Comparison of ENCODE assay signal across 8 mouse cellular contexts in the genomic region with DNA sequence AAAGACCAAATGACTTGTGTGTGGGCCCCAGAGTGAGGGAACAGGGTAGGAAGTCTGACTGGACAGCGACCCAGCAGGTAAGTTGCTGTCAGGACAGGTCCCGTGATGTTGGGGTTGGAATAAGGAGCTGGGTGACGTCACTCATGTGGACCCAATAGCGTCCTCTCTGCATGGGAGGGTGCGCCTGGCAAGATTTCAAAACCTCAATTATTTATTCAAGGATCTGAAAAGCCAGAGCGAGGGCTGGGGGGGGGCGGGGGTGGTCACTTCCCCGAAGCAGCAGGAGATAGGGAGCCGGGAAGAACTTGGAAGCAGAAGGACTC. TPM values are rescaled to one million over a fixed set of nuclear protein-coding genes. Genes with fewer than 3 reads are reported as not detected.
DNase-seq lines count a peak whose midpoint lies in the region; ATAC-seq and TF ChIP-seq lines count a peak whose summit lies in the region.

No protein-coding gene starts in this region.

- TF ChIP-seq CTCF in lung, adult 2 months (IDR thresholded peaks at IDR 0.05; ENCODE audit: insufficient read depth, low read length): no peak

- peaks cover 22% of the 10 kb centered on the region for H3K27me3 ChIP-seq in embryonic facial prominence, embryonic 11.5 days (ENCODE audit: control insufficient read depth, insufficient read depth, low read length)
- peaks cover 20% of the 10 kb centered on the region; the same call in 1 of the 2 replicates for H3K27me3 ChIP-seq in kidney, embryonic 14.5 days (ENCODE audit: control insufficient read depth, insufficient read depth, low read length)
- H3K27me3 ChIP-seq in midbrain, embryonic 13.5 days: peaks cover 50% of the 10 kb centered on the region

- peak overlapping the region; percentile 99 for H3K4me2 ChIP-seq in embryonic facial prominence, embryonic 11.5 days (ENCODE audit: low read depth, low read length)
- peak overlapping the region; percentile 98 for H3K4me2 ChIP-seq in kidney, embryonic 14.5 days (replicated peaks; ENCODE audit: low read depth, low read length)
- H3K4me2 ChIP-seq in midbrain, embryonic 13.5 days (replicated peaks): peak overlapping the region; percentile 89

- peaks cover 6% of the 10 kb centered on the region for H3K4me1 ChIP-seq in lung, adult 2 months (ENCODE audit: control insufficient read depth, insufficient read depth, low read length)
- peaks cover 15% of the 10 kb centered on the region for H3K4me1 ChIP-seq in embryonic facial prominence, embryonic 11.5 days (ENCODE audit: control insufficient read depth, insufficient read depth, low read length)
- peaks cover 13% of the 10 kb centered on the region for H3K4me1 ChIP-seq in kidney, embryonic 14.5 days (ENCODE audit: control insufficient read depth, insufficient read depth, low read length)
- peaks cover 25% of the 10 kb centered on the region for H3K4me1 ChIP-seq in midbrain, embryonic 13.5 days (replicated peaks)

- H3K9ac ChIP-seq in embryonic facial prominence, embryonic 11.5 days (replicated peaks; ENCODE audit: low read length): no peak overlapping the region
- no peak overlapping the region for H3K9ac ChIP-seq in kidney, embryonic 14.5 days (ENCODE audit: low read depth, low read length)
- H3K9ac ChIP-seq in midbrain, embryonic 13.5 days (replicated peaks): peak overlapping the region; percentile 65

- no peak for TF ChIP-seq POLR2A in lung, adult 2 months (IDR thresholded peaks at IDR 0.05; ENCODE audit: borderline replicate concordance, extremely low read depth, low read depth, low read length)

- no peak; the same call in 1 of the 2 replicates for ATAC-seq in embryonic facial prominence, embryonic 11.5 days (replicated peaks; ENCODE audit: insufficient number of reproducible peaks, low FRiP score, low TSS enrichment, low read depth)
- 0 out of 2 replicates have a peak, but pooled peaks have one; percentile 1 for ATAC-seq in kidney, embryonic 14.5 days (ENCODE audit: low FRiP score, low TSS enrichment)
- 0 out of 2 replicates have a peak, but pooled peaks have one; percentile 2 for ATAC-seq in midbrain, embryonic 13.5 days

- 6% methylated on average over 9 of the region's 9 CpGs for WGBS in lung, adult 2 months
- WGBS in embryonic facial prominence, embryonic 11.5 days: 3% methylated on average over 9 of the region's 9 CpGs
- under 1% methylated on average over 8 of the region's 9 CpGs for WGBS in kidney, embryonic 14.5 days
- 0% methylated on average over 9 of the region's 9 CpGs for WGBS in midbrain, embryonic 13.5 days

- DNase-seq in lung, adult 18-20 months: peak; percentile 54 to 77
- DNase-seq in lung, adult 2 months: no peak
- peak; percentile 40 for DNase-seq in embryonic facial prominence, embryonic 11.5 days (ENCODE audit: low spot score)
- no peak for DNase-seq in layer of hippocampus, adult 9-11 months
- no peak for DNase-seq in gastrocnemius, postnatal 4 days (ENCODE audit: low spot score in 2 of 2)
- no peak for DNase-seq in testis, postnatal 10 days (ENCODE audit: low spot score)

- no peaks in the 10 kb centered on the region for H3K36me3 ChIP-seq in embryonic facial prominence, embryonic 11.5 days (replicated peaks; ENCODE audit: control insufficient read depth, insufficient read depth, low read depth, low read length)
- no peaks in the 10 kb centered on the region for H3K36me3 ChIP-seq in kidney, embryonic 14.5 days (ENCODE audit: control insufficient read depth, insufficient read depth, low read length)
- H3K36me3 ChIP-seq in midbrain, embryonic 13.5 days: no peaks in the 10 kb centered on the region

- no peaks in the 10 kb centered on the region for H3K9me3 ChIP-seq in embryonic facial prominence, embryonic 11.5 days (replicated peaks; ENCODE audit: control insufficient read depth, low read length)
- no peaks in the 10 kb centered on the region for H3K9me3 ChIP-seq in kidney, embryonic 14.5 days (ENCODE audit: control insufficient read depth, low read length)
- H3K9me3 ChIP-seq in midbrain, embryonic 13.5 days: no peaks in the 10 kb centered on the region

- H3K4me3 ChIP-seq in lung, adult 2 months (replicated peaks; ENCODE audit: extremely low read depth, low read depth, low read length): no peak overlapping the region
- no peak overlapping the region; the same call in 1 of the 2 replicates for H3K4me3 ChIP-seq in embryonic facial prominence, embryonic 11.5 days (ENCODE audit: low read depth, low read length)
- H3K4me3 ChIP-seq in kidney, embryonic 14.5 days (ENCODE audit: low read length): peak overlapping the region; percentile 73
- peak overlapping the region; percentile 61 for H3K4me3 ChIP-seq in midbrain, embryonic 13.5 days (replicated peaks)

- H3K27ac ChIP-seq in embryonic facial prominence, embryonic 11.5 days (replicated peaks; ENCODE audit: low read depth, low read length): no peak overlapping the region
- H3K27ac ChIP-seq in kidney, embryonic 14.5 days (ENCODE audit: low read depth, low read length): no peak overlapping the region
- H3K27ac ChIP-seq in midbrain, embryonic 13.5 days: no peak overlapping the region

RNA-seq across cellular contexts. Expression of a gene that starts 0.9 kb away (rescaled TPM):
- 0.18 and 0.60 TPM in 2 replicates for polyA plus RNA-seq in lung, adult 2 months (2012; rRNA removed)
- 0.18 and 0.48 TPM in 2 replicates for polyA plus RNA-seq in embryonic facial prominence, embryonic 11.5 days (2014; fragmentation: Nextera tagmentation; extraction: Ambion mirVana)
- polyA plus RNA-seq in kidney, embryonic 14.5 days (2014; fragmentation: Nextera tagmentation; extraction: Ambion mirVana): 0.53 TPM in 1 of 2 replicates, not detected in the other
- polyA plus RNA-seq in midbrain, embryonic 13.5 days (2015; fragmentation: Nextera tagmentation; extraction: Ambion mirVana): 0.22 and 0.67 TPM in 2 replicates
- total RNA-seq in gastrocnemius, postnatal 4 days (2021): not detected

RNA-seq across cellular contexts. Expression of a gene that starts 1.3 kb away (rescaled TPM):
- 2.8 and 4.3 TPM in 2 replicates for polyA plus RNA-seq in lung, adult 2 months (2012; rRNA removed)
- 1.1 and 2.0 TPM in 2 replicates for polyA plus RNA-seq in embryonic facial prominence, embryonic 11.5 days (2014; fragmentation: Nextera tagmentation; extraction: Ambion mirVana)
- polyA plus RNA-seq in kidney, embryonic 14.5 days (2014; fragmentation: Nextera tagmentation; extraction: Ambion mirVana): 6.9 and 7.6 TPM in 2 replicates
- polyA plus RNA-seq in midbrain, embryonic 13.5 days (2015; fragmentation: Nextera tagmentation; extraction: Ambion mirVana): 0.67 and 1.3 TPM in 2 replicates
- under 1 TPM in 1 of 2 experiments, not detected in 1; 0.74 TPM for total RNA-seq in gastrocnemius, postnatal 4 days (2021)

RNA-seq across cellular contexts. Expression of a gene that starts 27.4 kb away (rescaled TPM):
- 27.9 and 38.2 TPM in 2 replicates for polyA plus RNA-seq in lung, adult 2 months (2012; rRNA removed)
- 1.8 and 1.9 TPM in 2 replicates for polyA plus RNA-seq in embryonic facial prominence, embryonic 11.5 days (2014; fragmentation: Nextera tagmentation; extraction: Ambion mirVana)
- 2.8 and 4.1 TPM in 2 replicates for polyA plus RNA-seq in kidney, embryonic 14.5 days (2014; fragmentation: Nextera tagmentation; extraction: Ambion mirVana)
- 0.79 and 2.3 TPM in 2 replicates for polyA plus RNA-seq in midbrain, embryonic 13.5 days (2015; fragmentation: Nextera tagmentation; extraction: Ambion mirVana)
- total RNA-seq in gastrocnemius, postnatal 4 days (2021): 1 to 10 TPM; 2.3 to 2.6 TPM

RNA-seq across cellular contexts. Expression of a gene that starts 49.7 kb away (rescaled TPM):
- 7.4 and 23.0 TPM in 2 replicates for polyA plus RNA-seq in lung, adult 2 months (2012; rRNA removed)
- polyA plus RNA-seq in embryonic facial prominence, embryonic 11.5 days (2014; fragmentation: Nextera tagmentation; extraction: Ambion mirVana): 1.1 and 1.2 TPM in 2 replicates
- 0.70 and 1.1 TPM in 2 replicates for polyA plus RNA-seq in kidney, embryonic 14.5 days (2014; fragmentation: Nextera tagmentation; extraction: Ambion mirVana)
- polyA plus RNA-seq in midbrain, embryonic 13.5 days (2015; fragmentation: Nextera tagmentation; extraction: Ambion mirVana): 0.40 and 0.66 TPM in 2 replicates
- 1 to 10 TPM; 1.0 TPM for total RNA-seq in gastrocnemius, postnatal 4 days (2021)

Comparison
In these comparisons a context has a peak if more than half of its experiments do, and no peak if none do; other contexts are left out.
1. DNase-seq: peak in lung, adult 18-20 months (2 of 2) and embryonic facial prominence, embryonic 11.5 days (single experiment); none in lung, adult 2 months (single experiment), layer of hippocampus, adult 9-11 months (single experiment), gastrocnemius, postnatal 4 days (0 of 2) and testis, postnatal 10 days (single experiment).
2. H3K4me3 ChIP-seq: peak in kidney, embryonic 14.5 days (single experiment) and midbrain, embryonic 13.5 days (single experiment); none in lung, adult 2 months (single experiment) and embryonic facial prominence, embryonic 11.5 days (single experiment).
3. Peak in every context shown above with its lines, with median percentiles within 50 percentile points of each other: H3K4me2 ChIP-seq.